Mouse (Mus musculus): ENCODE data around the gene Zfp704.

Gene Zfp704

DNA sequence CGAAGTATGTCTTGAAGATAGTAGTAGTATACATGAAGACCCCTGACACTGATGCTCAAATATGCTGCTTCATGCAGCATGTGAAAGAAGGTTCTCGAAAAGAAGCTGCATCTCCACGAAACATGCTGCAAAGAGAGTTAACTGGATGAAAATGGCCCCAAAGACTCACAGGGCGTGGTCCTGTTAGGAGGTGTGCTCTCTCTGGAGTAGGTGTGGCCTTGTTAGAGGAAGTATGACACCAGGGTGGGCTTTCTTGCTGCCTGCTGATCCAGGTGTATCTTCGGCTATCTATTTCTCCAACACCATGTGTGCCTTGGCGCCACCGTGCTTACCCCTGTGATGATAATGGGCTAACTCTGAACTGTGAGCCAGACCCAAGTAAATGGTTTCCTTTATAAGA is 90.9 kb downstream of the Zfp704 start:
- DNase-seq (ENCODE audit: inconsistent ontology term), result no peak

DNA sequence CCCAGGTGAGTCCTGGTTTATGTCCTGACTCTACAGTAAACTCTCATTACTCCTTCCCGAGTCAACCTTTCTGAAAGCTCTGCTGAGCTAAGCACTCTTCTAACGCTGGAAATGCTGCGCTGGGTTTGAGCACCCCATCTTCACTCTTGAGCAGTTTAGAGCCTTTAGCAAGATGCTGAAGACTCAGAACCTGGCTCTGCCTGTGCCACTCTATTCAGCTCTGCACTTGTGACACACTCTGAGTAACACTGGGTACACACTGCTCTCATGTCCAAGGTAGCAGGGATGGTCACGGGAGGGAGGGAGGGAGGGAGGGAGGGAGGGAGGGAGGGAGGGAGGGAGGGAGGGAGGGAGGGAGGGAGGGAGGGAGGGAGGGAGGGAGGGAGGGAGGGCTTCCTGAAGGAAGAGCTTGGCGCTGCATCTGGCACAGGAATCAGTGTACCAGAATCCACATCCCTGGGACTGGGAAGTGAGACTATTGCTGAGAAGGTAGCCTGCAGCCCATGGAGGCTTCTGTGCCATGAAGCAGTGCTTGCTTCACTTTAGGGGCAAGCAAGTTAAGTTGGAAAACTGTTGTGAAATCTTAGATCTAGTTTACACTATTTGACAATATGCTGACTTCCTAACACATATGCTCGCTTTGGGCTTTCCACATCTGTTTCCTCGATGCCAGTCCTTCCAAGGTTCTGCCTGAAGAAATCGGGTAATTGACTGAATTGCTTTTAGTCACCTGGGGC is 93.6 kb downstream of the Zfp704 start:
- DNase-seq (ENCODE audit: inconsistent ontology term), result no peak

DNA sequence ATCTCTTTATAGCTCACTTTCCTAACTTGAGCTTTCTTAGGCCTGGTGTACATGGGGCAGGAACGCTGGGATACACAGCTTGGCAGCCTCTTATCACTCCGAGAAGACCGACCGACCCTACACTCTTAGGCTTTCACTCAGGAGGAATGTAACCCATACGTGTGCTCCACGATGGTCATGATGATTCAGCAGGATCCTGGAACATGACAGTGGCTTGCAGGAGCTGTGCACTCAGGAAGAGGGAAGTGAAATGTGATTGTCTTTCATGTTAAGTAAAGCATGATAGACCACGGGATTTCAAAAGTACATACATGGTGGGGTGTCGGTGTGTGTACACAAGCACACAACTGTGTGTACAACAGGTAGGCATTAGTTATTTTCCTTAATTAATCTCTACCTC is 94.4 kb downstream of the Zfp704 start:
- no peak for DNase-seq (ENCODE audit: inconsistent ontology term)

DNA sequence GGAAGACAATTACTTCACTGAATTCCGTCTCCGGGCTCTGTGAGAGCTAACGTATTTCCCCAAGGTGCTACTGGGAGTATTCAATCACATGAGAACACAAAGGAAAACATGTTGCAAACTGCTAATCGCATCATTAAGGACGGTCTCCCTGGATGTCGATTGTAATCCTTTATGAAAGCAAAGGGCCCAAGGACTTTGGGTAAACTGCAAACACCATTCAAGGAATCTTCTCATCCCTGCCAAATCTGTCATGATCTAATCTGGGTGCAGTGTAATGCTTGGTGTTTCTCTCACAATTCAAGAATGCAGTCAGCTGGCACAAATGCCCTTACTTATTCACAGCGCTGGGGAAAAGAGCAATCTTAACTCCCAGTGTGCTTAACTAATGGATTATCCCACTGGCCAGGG is 96.2 kb downstream of the Zfp704 start:
- peak; percentile 84 for DNase-seq (ENCODE audit: inconsistent ontology term)

DNA sequence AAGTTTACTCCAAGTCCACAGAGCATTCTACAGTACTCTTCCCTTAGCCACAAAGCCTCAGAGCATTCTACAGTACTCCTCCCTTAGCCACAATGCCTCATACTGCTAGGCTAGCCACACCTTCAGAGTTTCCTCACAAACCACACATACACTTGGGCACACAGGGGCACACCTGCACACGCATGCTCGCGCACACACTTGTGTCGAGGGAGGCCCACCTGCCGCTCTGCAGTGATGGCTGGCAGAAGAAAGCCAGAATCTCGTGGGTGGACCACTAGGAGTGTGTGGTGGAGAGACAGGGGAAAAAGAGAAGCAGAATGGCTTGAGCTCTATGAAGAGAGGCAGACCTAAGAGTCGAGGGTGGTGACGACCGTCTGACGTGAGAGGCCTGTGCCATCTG is 97.7 kb downstream of the Zfp704 start:
- DNase-seq (ENCODE audit: inconsistent ontology term), result no peak

DNA sequence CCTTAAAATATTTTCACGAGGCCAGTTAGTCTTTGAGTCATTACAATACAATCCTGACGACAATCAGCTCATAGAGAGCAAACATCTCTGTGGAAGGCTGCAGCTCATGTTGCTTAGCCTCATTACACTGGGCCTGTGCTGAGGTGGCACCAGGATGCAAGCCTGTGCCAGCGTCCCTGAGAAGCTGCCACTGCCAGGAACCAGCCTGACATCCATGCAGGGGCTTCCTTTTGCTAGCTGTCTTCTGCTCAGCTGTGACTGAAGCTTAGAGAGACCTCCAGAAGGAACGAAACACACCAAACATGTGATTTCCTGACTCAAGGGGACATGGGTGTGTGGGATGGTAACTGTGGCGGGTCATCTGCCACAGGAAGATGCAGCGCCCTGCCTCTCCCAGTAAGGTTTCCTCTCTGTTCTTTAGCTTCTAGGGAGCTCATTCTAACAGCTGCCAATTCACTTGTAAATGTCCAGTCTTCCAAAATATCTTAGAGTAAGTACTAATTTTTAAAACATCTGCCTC is 104.1 kb downstream of the Zfp704 start:
- DNase-seq (ENCODE audit: inconsistent ontology term), result no peak

DNA sequence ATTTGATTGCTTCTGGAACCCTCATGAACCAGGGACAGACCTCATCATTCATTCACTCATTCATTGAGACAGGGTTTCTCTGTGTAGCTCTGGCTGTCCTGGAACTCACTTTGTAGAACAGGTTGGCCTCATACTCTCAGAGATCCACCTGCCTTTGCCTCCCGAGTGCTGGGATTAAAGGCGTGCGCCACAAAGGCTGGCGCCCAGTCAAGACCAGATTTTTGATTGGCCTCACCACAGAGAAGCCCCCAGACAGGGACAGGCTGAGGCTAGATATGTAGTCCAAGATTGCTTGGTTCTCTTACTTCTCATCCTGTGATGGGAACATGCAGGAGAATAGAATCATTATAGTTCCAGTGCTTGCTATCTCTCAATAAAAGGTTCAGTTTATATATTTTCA is 105.5 kb downstream of the Zfp704 start:
- DNase-seq (ENCODE audit: inconsistent ontology term), result no peak

DNA sequence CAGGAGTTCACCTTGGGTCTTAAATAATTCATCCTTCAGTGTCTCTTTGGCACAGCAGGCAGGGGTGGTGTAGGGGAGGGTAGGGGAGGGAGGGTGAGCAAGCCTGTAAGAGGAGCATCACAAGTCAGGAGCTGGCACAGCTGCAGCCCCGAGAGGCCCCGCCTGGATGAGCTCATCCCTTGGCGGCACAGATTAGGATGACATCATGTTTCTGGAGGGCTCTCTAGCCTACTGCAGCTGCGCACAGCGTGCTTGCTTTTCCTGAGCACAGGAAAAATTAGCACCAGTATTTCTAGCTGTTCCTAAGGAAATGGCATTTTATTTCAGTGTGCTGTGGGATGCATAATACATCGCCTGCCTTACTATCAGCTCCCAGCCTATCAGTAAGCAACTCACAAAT is 109.2 kb downstream of the Zfp704 start:
- DNase-seq (ENCODE audit: inconsistent ontology term), result peak; percentile 95

DNA sequence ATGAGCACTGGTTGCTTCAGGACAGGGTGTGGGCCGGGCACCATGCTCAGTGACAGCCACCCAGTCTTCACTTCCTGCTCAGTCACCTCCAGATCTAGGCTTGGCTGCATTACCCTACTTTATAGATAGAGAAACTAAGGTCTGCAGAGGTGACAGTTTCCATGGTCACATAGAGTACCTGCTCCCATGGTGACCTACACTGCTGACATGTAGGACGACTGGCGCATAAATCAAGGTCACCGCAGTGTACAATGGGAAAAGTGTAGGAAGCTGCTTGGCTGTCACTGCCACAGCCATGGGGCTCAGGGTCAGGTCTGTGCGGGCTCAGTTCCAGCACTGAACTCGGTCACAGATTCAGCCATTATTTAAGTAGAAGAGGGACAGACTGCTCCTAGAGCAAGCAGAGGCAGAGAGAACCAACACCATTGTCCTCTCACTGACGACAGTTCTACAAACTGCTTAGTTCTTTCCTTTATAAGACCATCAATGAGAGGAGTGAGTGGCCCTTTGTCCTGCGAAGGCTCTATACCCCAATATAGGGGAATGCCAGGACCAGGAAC is 109.8 kb downstream of the Zfp704 start:
- peak; percentile 55 for DNase-seq (ENCODE audit: inconsistent ontology term)

DNA sequence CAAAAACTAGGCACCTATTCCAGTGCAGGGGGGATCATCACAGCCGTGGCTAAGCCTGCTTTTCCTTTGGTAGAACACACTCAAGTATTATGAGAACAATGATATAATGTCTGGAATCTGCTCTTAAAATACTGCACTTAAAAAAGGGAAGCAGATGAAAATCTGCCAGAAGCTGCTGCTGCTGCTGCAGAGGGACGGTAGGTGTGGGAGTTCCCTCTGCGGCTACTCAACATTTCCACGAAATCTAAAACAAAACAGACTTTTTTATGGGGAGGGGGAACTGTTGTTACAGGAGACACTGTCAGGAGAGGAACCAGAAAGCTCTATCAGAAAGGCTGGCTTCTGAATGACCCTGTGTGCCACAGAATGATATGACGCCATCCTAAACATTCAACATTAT is 110.4 kb downstream of the Zfp704 start:
- DNase-seq (ENCODE audit: inconsistent ontology term), result no peak

DNA sequence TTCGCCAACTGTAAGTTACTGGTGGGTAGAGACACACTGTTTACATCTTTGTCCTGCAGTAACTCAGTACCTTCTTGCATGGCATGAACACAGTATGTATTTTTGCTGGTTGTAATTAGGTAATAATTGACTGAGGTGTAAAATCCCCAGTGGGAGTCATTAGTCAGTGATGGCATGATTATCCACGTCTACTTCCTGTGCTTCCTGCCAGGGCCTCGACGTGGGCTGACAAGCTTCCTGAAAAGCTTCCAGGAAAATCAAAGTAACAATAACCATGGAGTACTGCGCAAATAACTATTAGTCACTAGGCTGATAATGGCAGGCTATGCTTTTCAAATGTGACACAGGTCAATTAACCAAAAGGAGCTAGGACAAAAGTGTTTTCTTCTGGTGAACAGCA is 112.6 kb downstream of the Zfp704 start:
- peak; percentile 36 for DNase-seq (ENCODE audit: inconsistent ontology term)

DNA sequence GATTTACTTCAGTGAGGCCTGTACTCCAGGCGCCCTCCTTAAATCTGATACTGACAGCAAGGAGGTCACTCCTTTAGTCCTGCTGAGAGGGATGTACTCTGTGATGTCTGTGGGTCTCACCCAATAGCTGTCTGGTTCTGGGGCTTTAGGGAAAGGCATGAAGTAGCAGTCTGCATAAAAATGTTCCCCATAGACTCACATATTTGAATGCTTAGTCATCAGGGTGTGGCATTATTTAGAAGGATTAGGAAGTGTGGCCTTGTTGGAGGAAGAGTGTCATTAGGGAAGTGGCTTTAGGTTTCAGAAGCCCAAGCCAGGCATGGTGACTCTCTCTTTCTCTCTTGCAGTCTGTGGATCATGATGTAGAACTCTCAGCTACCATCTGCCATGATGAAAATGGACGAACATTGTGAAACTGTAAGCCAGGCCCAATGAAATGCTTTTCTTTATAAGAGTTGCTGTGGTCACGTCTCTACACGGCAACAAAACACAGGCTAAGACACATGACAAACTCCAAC is 118.1 kb downstream of the Zfp704 start:
- DNase-seq (ENCODE audit: inconsistent ontology term), result peak; percentile 81

DNA sequence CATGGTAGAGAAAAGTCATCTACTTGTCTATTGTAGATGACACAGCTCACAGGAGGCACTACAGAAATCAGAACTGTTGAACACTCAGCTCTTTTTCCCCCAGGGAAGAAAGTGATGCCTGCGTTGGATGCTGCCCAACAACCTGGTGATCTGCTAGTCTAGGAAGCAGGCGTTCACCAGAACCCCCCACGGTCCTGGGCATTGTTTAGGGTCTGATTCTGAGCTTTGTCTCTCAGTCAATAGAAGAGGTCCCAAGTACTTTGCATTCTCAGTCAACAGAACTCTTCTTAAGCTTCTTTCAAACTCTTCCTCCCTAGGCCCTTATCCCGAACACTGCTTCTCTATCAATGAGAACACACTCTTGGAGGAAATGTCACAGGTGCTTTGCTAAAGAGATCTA is 122.2 kb downstream of the Zfp704 start:
- DNase-seq (ENCODE audit: inconsistent ontology term), result no peak

DNA sequence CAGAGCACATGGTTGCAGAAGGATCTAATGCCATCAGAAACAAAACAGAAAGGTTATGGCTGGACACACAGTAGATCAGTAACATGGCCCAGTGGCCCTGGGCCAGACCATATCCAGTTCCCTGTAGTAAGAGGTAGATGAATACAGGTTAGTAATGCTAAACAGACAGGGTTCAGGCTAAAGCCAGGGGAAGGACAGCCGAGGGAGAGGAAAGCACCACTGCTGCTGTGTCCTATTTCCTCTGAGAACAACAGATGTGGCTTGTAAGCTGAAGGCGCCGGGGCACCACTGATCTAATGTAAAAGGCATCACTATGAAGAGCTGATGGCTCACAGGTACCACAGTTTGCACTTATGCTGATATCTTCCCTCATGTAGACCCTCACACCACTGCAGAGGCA is 124.4 kb downstream of the Zfp704 start:
- DNase-seq (ENCODE audit: inconsistent ontology term), result no peak

DNA sequence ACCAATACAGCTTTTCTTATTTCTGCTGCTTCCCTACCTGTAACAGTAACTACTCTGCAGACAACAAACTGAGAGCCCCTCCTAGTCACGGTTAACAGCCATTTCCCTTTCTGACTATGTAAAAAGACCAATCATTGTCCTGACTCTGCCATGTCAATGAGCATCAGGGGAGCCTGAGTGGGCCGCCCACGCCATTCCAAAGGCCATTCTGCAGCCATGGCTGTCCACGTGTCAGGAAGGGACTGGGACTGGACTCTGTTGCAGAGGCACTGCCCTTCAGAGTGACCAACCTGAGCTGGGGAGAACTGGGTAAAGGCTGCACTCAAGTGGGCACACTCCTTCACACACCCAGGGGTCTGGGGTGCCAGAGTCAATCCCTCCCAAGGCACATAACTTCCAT is 127.9 kb downstream of the Zfp704 start:
- DNase-seq (ENCODE audit: inconsistent ontology term), result peak; percentile 56

DNA sequence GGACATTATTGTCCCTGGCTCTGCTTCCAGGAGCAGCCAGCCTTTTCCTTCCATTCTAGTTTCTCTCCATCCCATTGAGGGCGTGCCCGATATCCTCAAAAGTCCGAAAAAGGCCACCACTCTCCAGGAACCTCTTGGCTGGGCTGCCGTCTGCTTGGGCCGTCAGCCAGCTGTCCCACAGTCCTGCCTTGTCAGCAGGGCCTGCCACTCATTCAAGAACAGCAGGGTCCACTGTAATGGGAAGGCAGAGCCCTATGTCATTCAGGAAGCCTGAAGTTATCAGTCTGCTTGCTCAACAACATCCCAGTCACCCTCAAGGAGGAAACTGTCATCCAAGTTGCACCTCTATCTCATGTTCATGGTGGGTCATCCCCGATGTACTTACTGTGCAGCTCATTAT is 128.5 kb downstream of the Zfp704 start:
- peak; percentile 43 for DNase-seq (ENCODE audit: inconsistent ontology term)

DNA sequence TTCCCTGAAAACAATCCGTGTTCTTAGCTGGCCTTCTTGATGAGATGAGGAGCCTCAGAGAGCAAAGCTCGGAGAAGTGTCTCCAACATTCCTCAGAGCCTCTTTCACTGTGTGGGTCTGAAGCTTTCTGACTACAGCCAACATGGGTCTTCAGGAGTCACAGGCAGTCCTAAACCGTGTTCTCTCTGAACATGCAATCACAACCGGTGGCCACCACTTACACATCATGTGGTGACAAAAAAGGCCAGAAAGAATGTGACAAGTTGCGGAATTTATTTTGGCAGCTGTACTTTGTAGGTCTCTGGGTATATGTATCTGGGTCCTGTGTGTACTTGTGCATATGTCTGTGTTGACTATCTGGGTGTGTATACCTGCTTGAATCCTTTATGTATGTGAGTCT is 128.9 kb downstream of the Zfp704 start:
- peak; percentile 12 for DNase-seq (ENCODE audit: inconsistent ontology term)

DNA sequence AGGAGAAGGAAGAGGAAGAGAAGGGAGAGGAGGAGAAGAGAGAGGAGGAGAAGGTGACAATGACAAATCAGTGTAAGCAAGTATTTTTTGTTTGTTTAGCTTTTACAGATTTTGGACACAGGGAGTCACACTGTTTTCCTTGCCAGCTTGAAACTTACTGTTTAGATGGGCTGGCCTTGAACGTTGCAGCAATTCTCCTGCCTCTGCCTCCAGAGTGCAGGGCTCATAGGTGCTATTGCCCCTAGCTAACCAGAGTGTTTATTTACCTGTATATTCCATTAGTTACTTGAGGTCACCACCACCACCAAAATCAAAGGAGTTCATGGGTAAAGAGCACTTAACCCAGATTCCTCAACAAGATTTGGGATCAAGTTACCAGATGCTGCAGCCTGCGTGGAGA is 132.5 kb downstream of the Zfp704 start:
- no peak for DNase-seq (ENCODE audit: inconsistent ontology term)

DNA sequence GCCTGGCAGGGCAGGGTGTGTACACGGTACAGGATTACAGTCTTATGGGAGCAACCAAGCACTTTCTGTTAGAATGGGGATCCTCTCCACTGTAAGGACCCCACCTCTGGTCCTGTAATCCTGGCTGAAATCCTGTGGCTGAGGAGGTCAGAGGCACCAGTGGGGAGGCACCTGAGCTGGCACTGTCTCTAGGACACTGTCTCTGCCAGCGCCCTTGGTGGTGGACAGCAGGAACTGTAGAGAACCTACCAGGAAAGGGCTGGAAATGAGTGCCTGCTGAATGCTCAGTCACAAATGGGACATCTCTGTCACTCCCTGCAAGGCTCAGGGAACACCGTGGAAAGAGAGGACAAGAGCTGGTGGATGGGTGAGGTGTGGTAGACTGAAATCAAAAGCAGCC is 133.5 kb downstream of the Zfp704 start:
- no peak for DNase-seq (ENCODE audit: inconsistent ontology term)

DNA sequence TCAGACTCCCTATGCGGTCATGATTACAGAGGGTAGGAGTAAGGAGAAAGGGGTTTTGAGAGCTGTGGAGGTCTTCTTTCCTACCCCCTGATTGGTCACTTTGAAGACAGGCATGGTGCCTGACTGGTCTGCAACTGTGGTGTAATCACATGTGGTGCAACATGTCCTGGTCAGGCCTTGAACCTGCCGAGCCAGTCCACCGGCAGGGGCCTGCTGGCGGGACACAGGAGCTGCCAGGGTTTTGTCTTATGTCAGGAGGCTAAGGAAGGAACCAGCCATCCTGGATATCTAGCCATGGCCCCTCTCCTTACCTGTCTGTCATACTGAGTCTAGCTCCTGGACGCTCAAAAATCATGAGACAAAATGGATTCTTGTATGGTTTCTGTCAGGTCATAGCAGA is 134.4 kb downstream of the Zfp704 start:
- no peak for DNase-seq (ENCODE audit: inconsistent ontology term)

DNA sequence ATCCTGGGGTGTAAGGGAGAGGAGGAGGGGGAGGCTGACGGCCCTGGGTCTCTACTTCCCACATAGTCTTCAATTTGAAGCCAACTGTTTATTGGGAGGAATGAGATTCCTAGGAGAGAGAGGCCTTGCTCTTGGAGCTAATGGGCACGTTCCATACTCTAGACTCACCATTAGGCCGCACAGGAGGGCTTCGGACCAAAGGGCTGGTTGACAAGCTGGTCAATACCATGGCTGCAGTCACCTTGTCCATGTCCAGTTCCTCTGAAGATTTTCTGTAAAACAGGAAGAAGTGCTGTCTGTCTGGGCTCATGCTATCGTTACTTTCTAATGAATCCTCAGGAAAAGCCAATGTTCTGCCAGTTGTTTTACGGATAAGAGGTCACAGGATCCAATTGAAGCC is 135.6 kb downstream of the Zfp704 start:
- no peak for DNase-seq (ENCODE audit: inconsistent ontology term)

DNA sequence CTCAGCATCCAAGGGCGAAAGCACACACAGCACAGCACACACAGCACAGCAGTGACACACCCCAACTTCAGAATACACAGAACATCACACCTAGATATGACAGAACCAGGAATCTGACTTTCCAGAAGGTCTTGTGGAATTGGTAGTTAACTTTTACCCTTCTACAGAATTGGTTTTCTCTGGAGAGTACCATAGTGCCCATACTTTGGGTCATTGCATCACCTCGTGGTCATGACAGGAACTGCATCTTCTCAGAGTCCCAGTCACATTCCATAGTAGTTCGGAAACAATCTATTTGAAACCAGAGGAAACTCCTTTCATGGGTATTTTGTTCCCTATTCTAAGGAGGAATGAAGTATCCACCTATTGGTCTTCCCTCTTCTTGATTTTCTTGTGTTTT is 143.6 kb downstream of the Zfp704 start:
- DNase-seq (ENCODE audit: inconsistent ontology term), result peak; percentile 39

DNA sequence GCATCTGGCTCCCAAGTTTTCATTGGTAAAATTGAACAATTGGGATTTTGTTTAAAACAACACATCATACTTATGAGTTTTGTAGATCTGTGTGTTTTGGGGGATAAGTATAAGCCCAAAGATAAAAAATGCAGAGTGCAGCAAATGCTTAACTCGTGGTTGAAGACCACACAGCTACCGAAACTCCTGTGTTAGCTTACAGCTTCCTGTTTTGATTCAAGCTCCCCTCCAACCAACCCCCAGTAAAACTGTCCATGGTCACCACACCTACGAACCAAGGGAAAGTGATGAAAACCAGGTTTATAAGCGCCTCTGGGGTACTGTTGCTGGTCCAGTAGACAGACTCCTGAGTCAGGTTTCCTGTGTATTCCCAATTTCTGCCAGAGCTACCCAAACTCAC is 144.2 kb downstream of the Zfp704 start:
- DNase-seq (ENCODE audit: inconsistent ontology term), result no peak

All from Muller cell, postnatal 12 days (primary cell).